Mouse (Mus musculus): Measurements from ENCODE around the gene Gak.

Gene Gak

DNA sequence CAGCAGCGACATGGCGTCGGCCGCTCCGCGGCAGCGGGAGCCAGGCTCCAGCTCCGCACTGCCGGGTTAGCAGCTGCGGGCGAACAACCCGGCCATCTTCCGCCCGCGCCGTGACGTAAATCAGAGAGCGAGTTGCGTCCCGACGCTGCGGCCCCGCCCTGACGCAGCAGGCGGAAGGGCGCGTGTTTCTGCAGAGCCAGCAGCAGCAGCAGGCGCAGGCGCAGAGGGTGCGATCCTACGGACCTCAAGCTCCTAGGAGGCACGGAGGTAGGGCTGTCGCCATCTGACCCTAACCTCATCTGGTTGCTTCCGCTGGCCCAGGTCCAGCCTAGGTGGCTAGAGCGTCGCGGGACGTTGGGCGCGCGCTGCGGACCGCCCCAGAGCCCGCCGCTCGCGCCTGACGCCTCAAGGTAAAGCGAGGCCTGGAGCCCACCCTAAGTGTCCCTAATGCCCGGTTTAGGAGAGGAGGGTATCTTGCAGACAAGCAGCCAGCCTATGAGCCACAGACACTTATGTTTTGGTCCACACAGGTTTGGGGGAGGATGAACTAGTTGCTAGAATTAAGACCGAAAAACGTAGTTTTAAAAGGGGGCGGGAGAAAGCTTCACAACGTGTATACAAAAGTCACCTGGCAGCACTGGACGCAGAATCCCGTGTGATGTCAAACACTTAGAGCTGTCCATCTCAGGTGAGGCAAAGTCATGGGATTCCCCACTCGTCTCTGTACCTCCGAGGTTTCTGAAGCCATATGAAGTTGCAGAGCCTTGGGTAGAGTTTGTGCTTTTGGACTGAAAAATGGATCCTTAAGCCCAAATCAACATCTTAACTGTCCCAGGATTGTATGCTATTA lies at the start of gene Gak, which contains the start of gene Tmem175:
Gak (minus strand) TSS at position 122 of the 850 bp plus-strand sequence.
Tmem175 (plus strand) TSS at position 137 of the 850 bp plus-strand sequence.
- DNase-seq = peak; percentile 93

GRCm38 (mm10) chr5:108678296-108678854 lies 48.8 kb upstream of the Gak start:
- DNase-seq = peak; percentile 87

DNA sequence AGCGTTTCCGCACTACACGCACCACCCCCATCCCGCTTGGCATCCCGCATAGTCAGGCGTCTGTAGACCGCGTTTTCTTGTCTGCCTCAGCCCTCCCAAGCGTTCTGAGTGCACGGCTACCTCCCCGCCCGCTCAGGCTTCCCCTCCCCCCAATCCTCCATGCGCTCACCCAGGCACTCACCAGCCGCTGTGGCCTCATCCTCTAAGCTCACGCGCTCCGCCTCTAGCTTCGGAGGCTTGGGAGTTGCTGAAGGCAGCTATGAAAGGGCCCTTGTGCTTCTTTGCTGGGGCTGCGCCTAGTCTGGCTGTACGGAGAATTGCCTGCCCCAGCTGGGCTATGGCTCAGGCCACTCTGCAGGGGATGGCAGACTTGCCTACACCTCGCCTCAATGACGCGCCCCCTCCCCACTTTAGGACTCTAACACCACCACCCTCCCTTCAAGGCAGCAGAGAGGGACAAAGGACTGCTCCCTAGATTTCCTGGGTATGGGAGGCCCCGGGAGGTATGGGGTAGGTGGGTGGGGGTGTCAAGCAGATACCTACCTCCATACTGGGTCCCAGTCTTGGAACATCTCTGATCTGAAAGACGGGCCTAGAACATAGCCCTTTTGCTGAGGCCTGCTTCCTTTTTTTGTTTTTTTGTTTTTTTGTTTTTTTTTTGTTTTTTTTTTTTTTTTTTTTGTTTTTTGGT lies 48.2 kb upstream of the Gak start:
- DNase-seq = peak; percentile 63

- DNase-seq = no peak
Measured at GRCm38 (mm10) chr5:108676772-108677498, 47.4 kb upstream of the Gak start.

- peak; percentile 94 for DNase-seq
Measured at GRCm38 (mm10) chr5:108675251-108675816, 45.8 kb upstream of the Gak start, which contains the start of gene Slc26a1. Gene Slc26a1, minus strand, starts transcription at chr5:108675569.

DNA sequence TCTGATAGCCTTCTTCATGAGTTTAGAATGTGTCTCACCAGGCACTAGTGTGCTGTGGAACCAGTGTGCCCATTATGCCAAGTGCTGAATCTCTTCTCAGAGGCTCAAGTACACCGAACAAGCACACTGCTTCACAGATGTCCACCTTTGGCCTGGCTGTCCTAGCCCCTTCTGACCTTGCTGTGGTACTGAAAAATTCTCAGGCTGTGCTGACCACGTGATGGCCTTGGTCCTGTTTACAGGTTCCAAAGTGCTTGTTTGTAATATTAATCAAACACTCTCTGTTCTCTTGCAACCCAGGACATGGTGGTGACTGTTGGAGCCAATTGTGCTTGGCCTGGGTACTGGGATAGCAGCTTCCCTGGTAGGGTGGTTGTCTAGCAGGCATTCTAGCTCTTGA lies 45.1 kb upstream of the Gak start:
- peak; percentile 95 for DNase-seq

DNA sequence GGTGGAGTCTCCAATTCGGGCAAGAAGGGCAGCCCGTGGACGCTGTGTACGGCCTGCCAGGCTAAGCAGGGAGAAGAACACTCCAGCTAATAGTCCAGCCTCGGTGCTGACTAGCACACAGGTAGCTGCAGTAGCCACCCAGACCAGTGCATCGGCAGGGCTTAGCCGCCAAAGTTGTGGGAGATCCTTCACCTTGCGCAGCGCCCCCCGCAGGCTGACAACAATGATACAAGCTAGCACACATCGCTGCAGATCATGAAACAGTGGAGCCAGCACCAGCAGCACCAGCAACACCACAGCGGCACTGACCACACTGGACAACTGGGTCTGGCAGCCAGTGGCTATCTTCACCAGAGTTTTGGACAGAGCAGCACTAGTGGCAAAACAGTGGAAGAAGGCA lies 42.2 kb upstream of the Gak start:
- no peak for DNase-seq

GRCm38 (mm10) chr5:108670785-108671184 lies 41.2 kb upstream of the Gak start:
- peak; percentile 79 for DNase-seq

DNA sequence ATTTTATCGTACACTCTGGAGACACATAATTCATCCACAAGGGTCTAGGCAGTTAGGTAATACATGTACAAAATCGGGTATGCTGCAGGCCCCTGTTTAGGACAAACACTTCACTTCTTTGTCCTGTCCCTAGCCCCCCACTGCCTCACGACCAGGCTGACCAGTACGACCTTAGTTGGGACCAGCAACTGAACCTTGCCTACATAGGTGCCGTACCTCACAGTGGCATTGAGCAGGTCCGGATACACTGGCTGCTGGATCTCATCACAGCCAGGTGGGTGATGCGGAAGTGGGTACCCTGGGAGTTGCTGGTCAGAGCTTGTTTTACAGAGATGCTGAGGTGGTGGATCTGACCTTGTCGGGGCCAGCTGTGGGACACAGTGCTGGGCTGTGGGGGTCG lies 40.4 kb upstream of the Gak start:
- DNase-seq = peak; percentile 49

GRCm38 (mm10) chr5:108668977-108669936 lies 39.7 kb upstream of the Gak start, which contains the start of gene Dgkq:
Gene Dgkq, minus strand, starts transcription at chr5:108669672.
- peak; percentile 94 for DNase-seq

DNA sequence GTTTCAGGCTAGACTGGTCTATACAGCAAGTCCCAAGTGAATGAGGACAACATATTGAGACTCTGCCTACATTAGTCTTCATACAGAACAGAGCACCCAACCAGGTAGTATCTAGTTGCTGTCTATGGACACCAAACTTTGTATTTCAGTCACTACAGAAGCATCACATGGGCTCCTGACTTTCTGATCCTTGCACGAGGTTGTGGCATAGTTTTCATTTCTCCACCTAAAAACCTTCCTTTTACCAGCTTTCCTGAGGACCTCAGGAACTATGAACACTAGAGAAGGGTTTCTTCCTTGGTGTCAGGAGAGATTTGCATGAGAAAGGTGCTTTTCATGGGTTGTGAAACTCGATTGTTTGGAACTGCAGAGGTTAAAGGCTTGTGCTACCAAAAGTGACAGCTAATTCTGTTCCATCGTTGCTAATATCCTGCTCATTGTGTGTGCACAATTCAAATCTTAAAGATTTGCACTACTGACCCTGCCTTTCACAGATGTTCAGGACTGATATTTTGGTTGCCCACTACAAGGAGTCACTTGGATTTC lies 38.9 kb upstream of the Gak start:
- DNase-seq = no peak

- DNase-seq = no peak
Measured at GRCm38 (mm10) chr5:108667370-108667769, 37.8 kb upstream of the Gak start.

- no peak for DNase-seq
Measured at GRCm38 (mm10) chr5:108665066-108665465, 35.5 kb upstream of the Gak start.

- no peak for DNase-seq
Measured at GRCm38 (mm10) chr5:108662772-108663171, 33.2 kb upstream of the Gak start.

- peak; percentile 95 for DNase-seq
Measured at GRCm38 (mm10) chr5:108660632-108661268, 31.2 kb upstream of the Gak start.

DNA sequence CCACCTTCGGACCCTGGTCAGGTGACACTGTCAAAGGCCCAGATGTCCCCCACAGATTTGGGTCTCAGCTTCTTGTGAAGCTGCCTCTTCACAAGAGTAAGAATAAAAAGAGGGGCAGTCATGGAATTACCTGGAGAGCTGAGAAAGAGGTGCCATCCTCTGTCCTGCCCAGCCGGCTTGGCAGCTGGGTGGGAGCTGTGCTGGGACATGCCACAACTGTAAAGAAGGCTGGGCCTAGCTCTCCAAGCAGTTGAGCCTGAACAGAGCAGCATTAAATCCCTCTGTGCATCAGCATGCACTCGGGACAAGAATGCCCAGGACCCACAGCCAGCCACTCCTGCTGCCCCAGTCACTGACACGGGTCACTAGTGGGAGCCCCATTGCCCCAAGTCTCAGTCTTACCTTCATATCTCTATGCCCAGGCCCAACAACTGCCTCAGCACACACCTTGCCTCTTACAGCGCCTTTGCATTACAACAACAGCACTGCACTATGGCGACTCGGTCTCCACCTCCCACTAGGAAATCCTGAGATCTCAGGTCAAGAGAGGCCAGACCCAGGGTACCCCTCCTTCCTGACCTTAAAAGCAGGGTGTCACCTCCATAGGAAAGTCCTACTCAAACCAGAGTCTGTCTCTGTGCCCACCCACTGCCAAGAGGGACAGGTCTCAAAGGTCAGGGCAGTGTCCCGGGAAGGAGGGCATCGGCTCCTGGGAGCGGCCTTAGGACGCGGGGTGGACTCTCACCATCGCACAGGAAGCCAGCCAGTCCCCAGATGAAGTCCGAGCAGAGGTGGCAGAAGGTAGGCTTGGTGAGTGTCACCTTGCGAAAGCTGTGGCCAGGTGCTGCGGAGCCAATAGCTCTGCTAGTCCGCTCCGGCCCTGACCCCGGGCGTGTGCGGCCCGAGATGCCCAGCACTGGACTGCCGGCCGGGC lies 30.4 kb upstream of the Gak start, which contains the start of gene Idua:
Idua (plus strand) TSS at position 634 of the 934 bp plus-strand sequence.
- DNase-seq = peak; percentile 70

DNA sequence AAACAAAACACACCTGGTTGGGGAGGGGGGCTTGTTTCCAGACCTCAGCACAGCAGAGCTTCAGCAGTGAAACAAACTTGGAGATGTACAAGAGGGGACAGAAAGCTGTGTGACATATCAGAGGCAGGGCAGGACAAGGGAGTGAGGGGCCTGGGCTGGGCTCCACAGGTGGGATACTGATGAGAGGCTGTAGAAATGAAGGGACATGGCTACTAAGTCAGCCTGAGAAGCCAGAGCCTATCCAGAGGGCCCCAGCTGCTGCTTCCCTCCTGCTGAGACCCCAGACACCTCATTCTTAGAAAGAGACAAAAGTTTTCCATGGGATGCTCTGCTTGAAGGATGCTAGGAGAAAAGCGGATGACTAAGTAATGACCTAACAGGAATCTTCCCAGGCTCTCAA lies 29.1 kb upstream of the Gak start:
- no peak for DNase-seq

GRCm38 (mm10) chr5:108657406-108657805 lies 27.9 kb upstream of the Gak start:
- DNase-seq = no peak
